Mouse (Mus musculus): Measurements from ENCODE around the gene Gadd45gip1. TPM values are rescaled to one million over a fixed set of nuclear protein-coding genes. Genes with fewer than 3 reads are reported as not detected.

Gene Gadd45gip1
- total RNA-seq, 2 experiments from 2014 or later, result 23.9 to 25.8 TPM

- no peak for DNase-seq (ENCODE audit: extremely low spot score in 1 of 2, low spot score in 2 of 2)
- intact Hi-C loops (cut with DNase I), result loop anchor here (2.0 to 5.0 kb wide), 2 partner anchors 26 to 61 kb away; no protein-coding TSS in a partner anchor
- TF ChIP-seq CTCF (IDR thresholded peaks at IDR 0.05), result no peak
- peak overlapping the region; percentile 92 for H3K27ac ChIP-seq
- H3K4me3 ChIP-seq, result peak overlapping the region; percentile 73
Measured at GRCm38 (mm10) chr8:84798446-84799135, 32.7 kb upstream of the Gadd45gip1 start.

- Histone ChIP-seq H3K27ac (peak overlapping the region; percentile 92), H3K4me3 (peak overlapping the region; percentile 73)
- no peak for DNase-seq (ENCODE audit: extremely low spot score in 1 of 2, low spot score in 2 of 2)
- TF ChIP-seq CTCF (IDR thresholded peaks at IDR 0.05), result no peak; the same call in 1 of the 2 replicates
- intact Hi-C loops (cut with DNase I), result loop anchor here (2.0 to 5.0 kb wide), 2 partner anchors 27 to 62 kb away; no protein-coding TSS in a partner anchor
Measured at GRCm38 (mm10) chr8:84799136-84799931, 32.0 kb upstream of the Gadd45gip1 start.

DNA sequence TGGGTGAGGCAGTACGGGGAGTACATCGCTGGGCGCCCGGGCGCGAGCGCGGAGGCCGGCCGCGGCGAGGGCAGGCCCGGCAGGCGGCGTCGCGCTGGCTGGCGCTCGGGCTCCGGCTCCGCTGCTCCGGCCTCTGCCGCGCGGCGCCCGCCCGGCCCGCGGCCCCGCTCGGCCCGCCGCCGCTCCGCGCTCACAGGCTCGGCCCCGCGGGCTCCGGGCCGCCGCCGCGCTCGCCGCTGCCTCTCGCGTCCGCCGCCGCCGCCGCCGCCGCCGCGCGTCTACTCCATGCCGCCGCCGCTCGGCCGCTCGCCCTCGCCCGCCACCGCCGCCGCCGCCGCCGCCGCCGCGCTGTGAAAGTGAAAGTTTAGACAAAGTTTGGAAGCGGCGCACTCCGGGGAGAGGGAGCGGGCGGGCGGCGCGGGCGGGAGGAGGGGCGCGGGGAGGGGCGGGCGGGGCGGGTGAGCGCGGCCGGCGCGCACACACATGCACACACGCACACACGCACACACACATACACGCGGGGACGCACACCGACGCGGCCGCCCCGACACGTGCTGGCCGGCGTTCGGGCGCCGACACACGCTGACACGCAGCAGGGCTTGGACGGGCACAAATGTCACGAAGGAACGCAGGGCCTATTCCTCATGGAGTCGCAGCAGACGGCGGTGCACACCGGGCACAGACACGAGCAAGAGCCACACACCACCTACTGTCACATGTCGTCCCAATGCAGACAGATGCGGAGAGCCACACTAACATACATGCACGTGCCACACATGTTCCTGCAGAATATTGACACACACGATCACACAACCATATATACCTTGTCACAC is 31.1 kb upstream of the Gadd45gip1 start, which contains the start of gene Nfix:
Gene Nfix, minus strand, starts transcription at position 346 of the 833 bp plus-strand sequence.
- H3K27ac ChIP-seq, result peak within 1 kb of the TSS; percentile 92
- intact Hi-C loops (cut with DNase I), result loop anchor here (2.0 to 5.0 kb wide), 2 partner anchors 27 to 63 kb away; no protein-coding TSS in a partner anchor
- no peak for TF ChIP-seq CTCF (IDR thresholded peaks at IDR 0.05)
- peak within 1 kb of the TSS; percentile 73 for H3K4me3 ChIP-seq
- DNase-seq (ENCODE audit: extremely low spot score in 1 of 2, low spot score in 2 of 2), result no peak

DNA sequence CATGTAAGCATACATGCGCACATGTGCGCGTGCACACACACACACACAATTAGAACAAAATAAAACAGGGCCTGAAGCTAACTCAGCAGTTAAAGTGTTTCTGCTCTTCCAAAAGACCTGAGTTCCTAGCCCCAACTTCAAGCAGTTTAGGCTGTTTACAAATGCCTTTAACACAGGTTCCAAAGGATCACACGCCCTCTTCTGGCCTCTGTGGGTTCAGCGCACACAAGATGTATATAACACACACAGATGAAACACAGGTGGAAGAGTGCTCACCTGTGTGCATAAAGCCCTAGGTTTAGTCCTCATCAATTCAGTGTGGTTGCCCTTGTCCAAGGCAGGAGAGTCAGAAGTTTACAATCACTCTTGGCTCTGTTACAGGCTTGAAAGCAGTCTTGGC is 25.3 kb upstream of the Gadd45gip1 start:
- no peak overlapping the region for H3K27ac ChIP-seq
- DNase-seq (ENCODE audit: extremely low spot score in 1 of 2, low spot score in 2 of 2), result no peak
- intact Hi-C loops (cut with DNase I), result no loop called here
- TF ChIP-seq CTCF (IDR thresholded peaks at IDR 0.05), result no peak; the same call in 1 of the 2 replicates
- no peak overlapping the region for H3K4me3 ChIP-seq

GRCm38 (mm10) chr8:84809109-84809940 is 22.0 kb upstream of the Gadd45gip1 start:
- intact Hi-C loops (cut with DNase I), result no loop called here
- H3K27ac ChIP-seq, result no peak overlapping the region
- no peak for TF ChIP-seq CTCF (IDR thresholded peaks at IDR 0.05)
- no peak overlapping the region for H3K4me3 ChIP-seq
- no peak for DNase-seq (ENCODE audit: extremely low spot score in 1 of 2, low spot score in 2 of 2)

DNA sequence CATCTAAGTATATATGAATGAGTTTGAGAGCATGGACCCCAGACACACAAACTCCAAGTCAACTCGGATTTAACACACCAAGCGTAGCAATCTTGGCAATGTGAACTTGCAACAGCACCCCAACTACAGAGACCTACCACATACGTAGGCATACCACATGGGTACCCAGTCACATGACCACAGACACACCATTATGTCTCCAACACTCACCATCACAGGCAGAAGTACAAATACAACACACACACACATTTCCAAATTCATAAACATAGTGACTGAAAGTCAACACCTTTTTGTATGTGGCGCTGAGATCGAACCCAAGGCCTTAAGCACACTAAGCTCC is 21.4 kb upstream of the Gadd45gip1 start:
- intact Hi-C loops (cut with DNase I), result loop anchor here (2.0 kb wide), 1 partner anchor 71 kb away; no protein-coding TSS in a partner anchor
- TF ChIP-seq CTCF (IDR thresholded peaks at IDR 0.05), result no peak
- Histone ChIP-seq H3K27ac (no peak overlapping the region), H3K4me3 (no peak overlapping the region)
- no peak for DNase-seq (ENCODE audit: extremely low spot score in 1 of 2, low spot score in 2 of 2)

GRCm38 (mm10) chr8:84810896-84811295 is 20.4 kb upstream of the Gadd45gip1 start:
- Histone ChIP-seq H3K27ac (peak overlapping the region; percentile 42), H3K4me3 (peak overlapping the region; percentile 37)
- intact Hi-C loops (cut with DNase I), result loop anchor here (2.0 kb wide), 1 partner anchor 72 kb away; no protein-coding TSS in a partner anchor
- DNase-seq (ENCODE audit: extremely low spot score in 1 of 2, low spot score in 2 of 2), result peak; percentile 95 to 99
- peak; percentile 82 for TF ChIP-seq CTCF (IDR thresholded peaks at IDR 0.05)

DNA sequence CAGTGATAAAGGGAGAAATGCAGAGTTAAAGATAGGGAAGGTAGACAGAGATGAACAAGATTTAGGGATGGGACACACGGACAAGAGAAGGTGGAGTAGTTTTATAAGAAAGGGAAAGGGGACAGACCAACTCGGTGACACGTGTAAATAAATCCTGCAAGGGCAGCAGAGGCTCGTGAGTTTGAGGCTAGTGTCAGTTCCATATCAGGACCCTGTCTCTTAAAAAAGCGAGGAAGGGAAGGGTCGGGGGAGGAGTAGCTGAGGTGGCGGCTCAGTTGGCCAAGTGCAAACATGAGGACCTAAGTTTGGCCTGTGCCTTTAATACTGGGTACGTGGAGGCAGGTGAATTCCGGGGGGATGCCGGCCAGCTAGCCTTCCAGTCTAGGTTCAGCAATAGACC is 20.0 kb upstream of the Gadd45gip1 start:
- Histone ChIP-seq H3K4me3 (peak overlapping the region; percentile 37), H3K27ac (peak overlapping the region; percentile 42)
- intact Hi-C loops (cut with DNase I), result loop anchor here (2.0 kb wide), 1 partner anchor 73 kb away; no protein-coding TSS in a partner anchor
- no peak for TF ChIP-seq CTCF (IDR thresholded peaks at IDR 0.05)
- DNase-seq (ENCODE audit: extremely low spot score in 1 of 2, low spot score in 2 of 2), result no peak

DNA sequence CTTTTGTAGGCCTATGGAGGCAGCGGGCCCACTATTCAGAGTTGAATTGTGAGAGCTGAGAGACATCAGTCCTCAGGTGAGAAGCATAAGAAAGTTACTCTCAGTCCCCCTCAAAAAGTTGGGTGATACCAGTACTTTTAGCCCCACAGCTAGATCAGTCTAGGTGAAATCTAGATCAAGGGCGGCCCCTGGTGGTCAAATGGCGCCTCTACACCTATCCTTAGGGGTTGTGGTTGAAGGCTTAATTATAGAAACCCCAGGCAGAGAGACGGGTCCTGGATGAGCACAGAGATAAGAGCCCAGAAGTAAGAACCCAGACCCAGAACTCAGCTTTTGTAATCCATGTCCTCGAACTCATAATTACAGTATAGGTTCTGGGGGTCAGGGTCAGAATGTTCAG is 18.3 kb upstream of the Gadd45gip1 start:
- DNase-seq (ENCODE audit: extremely low spot score in 1 of 2, low spot score in 2 of 2), result peak; percentile 80 to 84
- no peak overlapping the region for H3K4me3 ChIP-seq
- no peak overlapping the region for H3K27ac ChIP-seq
- peak; percentile 86 for TF ChIP-seq CTCF (IDR thresholded peaks at IDR 0.05)
- intact Hi-C loops (cut with DNase I), result loop anchor here (1.0 to 2.0 kb wide), 4 partner anchors 104 to 221 kb away; no protein-coding TSS in a partner anchor

DNA sequence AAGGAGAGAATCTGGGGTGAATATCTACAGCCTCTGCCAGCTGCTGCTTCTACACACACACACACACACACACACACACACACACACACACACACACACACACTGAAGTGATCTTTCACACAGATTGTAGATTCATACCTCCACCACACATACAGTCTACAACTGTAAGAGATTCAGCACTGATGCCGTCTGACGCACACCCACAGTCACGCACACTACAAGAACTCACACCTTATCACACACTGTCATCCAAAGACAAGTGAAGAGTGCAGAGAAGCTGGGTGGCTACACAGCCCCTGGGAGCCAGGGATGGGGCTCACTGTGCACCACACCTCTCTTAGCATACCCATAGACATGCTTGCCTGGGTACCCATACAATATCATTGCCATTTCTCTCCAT is 17.5 kb upstream of the Gadd45gip1 start:
- no peak overlapping the region for H3K4me3 ChIP-seq
- no peak for DNase-seq (ENCODE audit: extremely low spot score in 1 of 2, low spot score in 2 of 2)
- H3K27ac ChIP-seq, result no peak overlapping the region
- intact Hi-C loops (cut with DNase I), result loop anchor here (1.0 to 2.0 kb wide), 4 partner anchors 105 to 222 kb away; no protein-coding TSS in a partner anchor
- TF ChIP-seq CTCF (IDR thresholded peaks at IDR 0.05), result no peak
